Mouse (Mus musculus): ENCODE measurements around the gene Me3. TPM values are rescaled to one million over a fixed set of nuclear protein-coding genes. Genes with fewer than 3 reads are reported as not detected.

Me3 gene
- 5.5 TPM for polyA plus RNA-seq (2014; fragmentation: Illumina TruSeq; extraction: RNeasy Lipid Tissue Mini Kit (QIAGEN cat#74804); ENCODE audit: insufficient read depth, low read depth, low replicate concordance)

GRCm38 (mm10) chr7:89632342-89633251, at the start of gene Me3:
Gene Me3 (plus strand): TSS chr7:89632392.

DNA sequence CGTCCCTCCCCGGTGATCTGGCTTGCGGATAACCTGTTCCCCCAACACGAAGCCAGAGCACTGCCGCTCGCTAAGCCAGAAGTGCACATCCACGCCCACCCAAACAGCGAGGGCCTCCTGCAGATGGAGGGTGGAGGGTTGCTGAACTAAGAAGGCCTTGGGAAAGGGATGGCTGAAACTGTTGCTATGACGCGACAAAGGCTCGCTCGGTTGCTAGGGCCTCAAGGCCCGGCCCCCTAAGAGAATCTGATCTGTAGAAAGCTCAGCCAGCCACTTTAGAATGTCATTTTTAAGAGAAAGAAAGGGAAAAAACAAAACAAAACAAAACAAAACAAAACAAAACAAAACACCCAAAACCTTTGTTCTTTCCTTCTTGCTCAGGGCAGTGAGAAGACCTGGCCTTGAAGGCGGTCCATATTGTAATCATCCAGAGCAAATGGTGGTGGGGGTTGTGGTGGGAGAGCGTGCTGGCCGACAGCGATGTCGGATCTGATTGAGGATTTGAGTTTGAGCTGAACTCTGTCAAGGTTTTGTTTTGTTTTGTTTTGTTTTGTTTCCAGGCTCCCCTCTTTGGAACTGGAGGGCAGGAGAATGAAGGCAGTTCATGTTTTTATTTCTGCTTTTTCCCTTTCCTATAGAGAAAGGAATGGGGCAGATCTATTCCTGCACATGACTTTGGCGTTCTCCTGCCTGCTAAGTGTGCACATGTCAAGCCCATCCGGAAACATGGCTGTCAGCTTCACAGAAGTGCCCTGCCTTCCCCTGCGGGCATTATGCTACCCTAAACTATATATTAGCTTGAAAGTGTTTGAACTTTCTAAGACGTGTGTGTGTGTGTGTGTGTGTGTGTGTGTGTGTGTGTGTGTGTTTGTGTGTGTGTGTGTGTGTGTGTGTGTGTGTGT, 271.5 kb downstream of the Me3 start, which contains the start of gene Ccdc81:
Ccdc81 (minus strand) TSS at position 188 of the 902 bp plus-strand sequence.

Other genes with a start within 250 kb of the Me3 start
- gene Tmem135, start 228.2 kb upstream of the Me3 start, polyA plus RNA-seq (2014; fragmentation: Illumina TruSeq; extraction: RNeasy Lipid Tissue Mini Kit (QIAGEN cat#74804); ENCODE audit: insufficient read depth, low read depth, low replicate concordance), result 13.9 TPM
- gene Fzd4, start 228.0 kb upstream of the Me3 start, polyA plus RNA-seq (2014; fragmentation: Illumina TruSeq; extraction: RNeasy Lipid Tissue Mini Kit (QIAGEN cat#74804); ENCODE audit: insufficient read depth, low read depth, low replicate concordance), result 19.6 TPM
- 74.9 TPM for gene Prss23, start 105.2 kb upstream of the Me3 start, polyA plus RNA-seq (2014; fragmentation: Illumina TruSeq; extraction: RNeasy Lipid Tissue Mini Kit (QIAGEN cat#74804); ENCODE audit: insufficient read depth, low read depth, low replicate concordance)